Comparison of ENCODE assay signal across 9 mouse cellular contexts in the genomic region with DNA sequence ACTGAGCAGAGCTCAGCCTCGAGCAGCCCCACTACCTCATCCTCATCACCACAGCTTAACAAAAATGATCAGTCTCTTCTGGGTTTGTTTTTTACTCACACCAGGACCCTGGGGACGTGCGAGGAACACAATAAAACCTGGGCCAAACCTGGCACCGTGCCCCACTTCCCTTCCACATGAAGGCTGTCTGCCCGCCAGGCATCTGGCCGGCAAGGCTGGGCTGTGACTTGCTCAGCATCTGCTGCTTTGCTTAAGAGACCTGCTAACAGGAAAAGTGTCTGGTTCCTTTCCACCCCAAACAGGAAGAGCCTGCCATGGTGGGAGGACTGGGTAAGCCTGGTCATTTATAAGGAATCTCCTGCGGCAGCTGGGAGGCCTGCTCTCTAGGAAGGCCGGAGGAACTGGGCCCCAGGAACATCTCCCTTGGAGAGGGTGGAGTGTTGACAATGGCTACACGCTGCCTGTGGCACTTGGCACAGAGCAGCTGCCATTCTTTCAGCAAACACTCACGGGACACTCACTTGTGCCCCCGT. TPM values are rescaled to one million over a fixed set of nuclear protein-coding genes. Genes with fewer than 3 reads are reported as not detected.
DNase-seq lines count a peak whose midpoint lies in the region; ATAC-seq and TF ChIP-seq lines count a peak whose summit lies in the region.
"Had no signal": no experiment of that assay in that cellular context is flagged by ENCODE, and none has a peak within 500 bp of the region (broad histone marks: within the 10 kb centered on the region; RNA-seq: fewer than 3 reads in every experiment).

No protein-coding gene starts in this region.

- TF ChIP-seq CTCF in midbrain, postnatal 0 days (IDR thresholded peaks at IDR 0.05), result no peak

- H3K4me1 ChIP-seq in midbrain, postnatal 0 days (ENCODE audit: insufficient read depth, low read length), result no peaks in the 10 kb centered on the region; the same call in 1 of the 2 replicates
- peaks cover 14% of the 10 kb centered on the region for H3K4me1 ChIP-seq in midbrain, embryonic 16.5 days (ENCODE audit: control insufficient read depth, insufficient read depth, low read length)

- no peak overlapping the region for H3K4me3 ChIP-seq in midbrain, postnatal 0 days (ENCODE audit: low read depth, low read length)
- H3K4me3 ChIP-seq in midbrain, embryonic 16.5 days (ENCODE audit: low read depth, low read length), result no peak overlapping the region
- H3K4me3 ChIP-seq: midbrain, embryonic 12.5 days had no signal

- H3K9ac ChIP-seq in midbrain, postnatal 0 days (replicated peaks; ENCODE audit: low read length, poor library complexity, severe bottlenecking), result no peak overlapping the region
- no peak overlapping the region for H3K9ac ChIP-seq in midbrain, embryonic 16.5 days (ENCODE audit: low read depth, low read length)
- H3K9ac ChIP-seq: midbrain, embryonic 12.5 days had no signal

- no peak for ATAC-seq in midbrain, postnatal 0 days (ENCODE audit: low FRiP score)
- no peak for ATAC-seq in midbrain, embryonic 16.5 days
- ATAC-seq in granulocyte monocyte progenitor cell, adult 5-6 weeks (replicated peaks; ENCODE audit: poor library complexity, severe bottlenecking), result peak; percentile 33

- no peak overlapping the region for H3K4me2 ChIP-seq in midbrain, postnatal 0 days (ENCODE audit: low read depth, low read length, poor library complexity, severe bottlenecking)
- H3K4me2 ChIP-seq in midbrain, embryonic 16.5 days (ENCODE audit: low read length), result no peak overlapping the region
- H3K4me2 ChIP-seq: midbrain, embryonic 12.5 days had no signal

- no peak overlapping the region for H3K27ac ChIP-seq in midbrain, postnatal 0 days (ENCODE audit: low read depth, low read length)
- H3K27ac ChIP-seq in midbrain, embryonic 16.5 days (ENCODE audit: low read length), result no peak overlapping the region
- H3K27ac ChIP-seq: midbrain, embryonic 12.5 days had no signal

- no peaks in the 10 kb centered on the region for H3K36me3 ChIP-seq in midbrain, postnatal 0 days (ENCODE audit: insufficient read depth, low read length)
- H3K36me3 ChIP-seq in midbrain, embryonic 16.5 days (ENCODE audit: control insufficient read depth, insufficient read depth, low read length), result no peaks in the 10 kb centered on the region
- H3K36me3 ChIP-seq: midbrain, embryonic 12.5 days had no signal

- H3K9me3 ChIP-seq in midbrain, postnatal 0 days (ENCODE audit: low read length), result no peaks in the 10 kb centered on the region
- H3K9me3 ChIP-seq in midbrain, embryonic 16.5 days (replicated peaks; ENCODE audit: control insufficient read depth, low read length, poor library complexity, severe bottlenecking), result no peaks in the 10 kb centered on the region
- H3K9me3 ChIP-seq: midbrain, embryonic 12.5 days had no signal

- peak; percentile 76 to 84 for DNase-seq in adrenal gland, adult (ENCODE audit: inconsistent age in 2 of 2, low spot score in 1 of 2)
- no peak for DNase-seq in adrenal gland, postnatal 4 days (ENCODE audit: low spot score in 2 of 2)
- DNase-seq in midbrain, postnatal 0 days (ENCODE audit: low spot score), result peak; percentile 80
- peak; percentile 77 for DNase-seq in kidney, adult 9 months
- DNase-seq in skeletal muscle tissue, adult 2 months (ENCODE audit: low read depth, low spot score), result peak; percentile 78
- no peak for DNase-seq in embryo, embryonic 9.5 days (ENCODE audit: extremely low spot score)

- H3K27me3 ChIP-seq in midbrain, postnatal 0 days (ENCODE audit: insufficient read depth, low read length), result peaks cover 13% of the 10 kb centered on the region
- peaks cover 13% of the 10 kb centered on the region for H3K27me3 ChIP-seq in midbrain, embryonic 16.5 days (ENCODE audit: control insufficient read depth, insufficient read depth, low read depth, low read length)

- WGBS in midbrain, postnatal 0 days, result 56% methylated on average over 11 of the region's 11 CpGs
- WGBS in midbrain, embryonic 16.5 days, result 47% methylated on average over 11 of the region's 11 CpGs

RNA-seq across cellular contexts. Expression of a gene that starts 4.3 kb away (rescaled TPM):
- 10 to 100 TPM; 17.5 to 18.8 TPM for total RNA-seq in adrenal gland, postnatal 4 days (2021)
- 5.4 and 5.5 TPM in 2 replicates for total RNA-seq in midbrain, postnatal 0 days (2014; rRNA removed)
- 1.2 and 1.4 TPM in 2 replicates for polyA plus RNA-seq in midbrain, postnatal 0 days (2015; fragmentation: Nextera tagmentation; extraction: Ambion mirVana)
- polyA plus RNA-seq in midbrain, embryonic 16.5 days (2015; fragmentation: Nextera tagmentation; extraction: Ambion mirVana), result 2.6 and 2.7 TPM in 2 replicates
- 6.6 and 11.1 TPM in 2 replicates for total RNA-seq in granulocyte monocyte progenitor cell, adult 5-6 weeks (2014; fragmentation: Nextera tagmentation)
- total RNA-seq in granulocyte monocyte progenitor cell, adult 5-6 weeks (2017), result 5.4 and 5.6 TPM in 2 replicates

RNA-seq across cellular contexts. Expression of a gene that starts 5.7 kb away (rescaled TPM):
- 10 to 100 TPM; 75.9 to 78.3 TPM for total RNA-seq in adrenal gland, postnatal 4 days (2021)
- 18.2 and 30.6 TPM in 2 replicates for total RNA-seq in midbrain, postnatal 0 days (2014; rRNA removed)
- polyA plus RNA-seq in midbrain, postnatal 0 days (2015; fragmentation: Nextera tagmentation; extraction: Ambion mirVana), result 6.5 and 9.6 TPM in 2 replicates
- 10.9 and 13.0 TPM in 2 replicates for polyA plus RNA-seq in midbrain, embryonic 16.5 days (2015; fragmentation: Nextera tagmentation; extraction: Ambion mirVana)
- 62.6 and 66.7 TPM in 2 replicates for total RNA-seq in granulocyte monocyte progenitor cell, adult 5-6 weeks (2014; fragmentation: Nextera tagmentation)
- total RNA-seq in granulocyte monocyte progenitor cell, adult 5-6 weeks (2017), result 43.8 and 44.1 TPM in 2 replicates

RNA-seq across cellular contexts. Expression of a gene that starts 29.7 kb away (rescaled TPM):
- under 1 TPM; 0.48 to 0.56 TPM for total RNA-seq in adrenal gland, postnatal 4 days (2021)
- not detected in 2 replicates for total RNA-seq in midbrain, postnatal 0 days (2014; rRNA removed)
- 0.57 and 0.79 TPM in 2 replicates for polyA plus RNA-seq in midbrain, postnatal 0 days (2015; fragmentation: Nextera tagmentation; extraction: Ambion mirVana)
- 0.57 and 0.64 TPM in 2 replicates for polyA plus RNA-seq in midbrain, embryonic 16.5 days (2015; fragmentation: Nextera tagmentation; extraction: Ambion mirVana)
- total RNA-seq in granulocyte monocyte progenitor cell, adult 5-6 weeks (2014; fragmentation: Nextera tagmentation), result 33.2 and 34.9 TPM in 2 replicates
- 79.8 and 113 TPM in 2 replicates for total RNA-seq in granulocyte monocyte progenitor cell, adult 5-6 weeks (2017)

RNA-seq across cellular contexts. Expression of a gene that starts 37.9 kb away (rescaled TPM):
- total RNA-seq in adrenal gland, postnatal 4 days (2021), result under 1 TPM in 1 of 2 experiments, not detected in 1; 0.11 TPM
- 0.44 and 0.85 TPM in 2 replicates for total RNA-seq in midbrain, postnatal 0 days (2014; rRNA removed)
- polyA plus RNA-seq in midbrain, postnatal 0 days (2015; fragmentation: Nextera tagmentation; extraction: Ambion mirVana), result 0.52 and 0.67 TPM in 2 replicates
- 0.44 and 0.61 TPM in 2 replicates for polyA plus RNA-seq in midbrain, embryonic 16.5 days (2015; fragmentation: Nextera tagmentation; extraction: Ambion mirVana)
- 0.13 TPM in 1 of 2 replicates, not detected in the other for total RNA-seq in granulocyte monocyte progenitor cell, adult 5-6 weeks (2014; fragmentation: Nextera tagmentation)
- 0.57 TPM in 1 of 2 replicates, not detected in the other for total RNA-seq in granulocyte monocyte progenitor cell, adult 5-6 weeks (2017)
- polyA plus RNA-seq: midbrain, embryonic 12.5 days had no signal

RNA-seq across cellular contexts. Expression of a gene that starts 54.8 kb away (rescaled TPM):
- not detected for total RNA-seq in adrenal gland, postnatal 4 days (2021)
- total RNA-seq in midbrain, postnatal 0 days (2014; rRNA removed), result not detected in 2 replicates
- not detected in 2 replicates for polyA plus RNA-seq in midbrain, postnatal 0 days (2015; fragmentation: Nextera tagmentation; extraction: Ambion mirVana)
- polyA plus RNA-seq in midbrain, embryonic 16.5 days (2015; fragmentation: Nextera tagmentation; extraction: Ambion mirVana), result not detected in 2 replicates
- not detected in 2 replicates for total RNA-seq in granulocyte monocyte progenitor cell, adult 5-6 weeks (2014; fragmentation: Nextera tagmentation)
- total RNA-seq in granulocyte monocyte progenitor cell, adult 5-6 weeks (2017), result not detected in 2 replicates
- polyA plus RNA-seq: midbrain, embryonic 12.5 days had no signal

Comparison
In these comparisons a context has a peak if more than half of its experiments do, and no peak if none do; other contexts are left out.
1. DNase-seq: peak in adrenal gland, adult (2 of 2), midbrain, postnatal 0 days (single experiment), kidney, adult 9 months (single experiment) and skeletal muscle tissue, adult 2 months (single experiment); none in adrenal gland, postnatal 4 days (0 of 2) and embryo, embryonic 9.5 days (single experiment).
2. RNA of a gene that starts 29.7 kb away (total RNA-seq): 33.2 to 113 TPM in granulocyte monocyte progenitor cell, adult 5-6 weeks; 0.48 to 0.56 TPM in adrenal gland, postnatal 4 days and not detected in midbrain, postnatal 0 days; every median in the first group is over 10 times any median in the second.